Mouse (Mus musculus) layer of hippocampus, postnatal 25 days (tissue): ENCODE results near the gene Msto1. TPM values are rescaled to one million over a fixed set of nuclear protein-coding genes. Genes with fewer than 3 reads are reported as not detected.
"Not testable (repeated sequence)": the region's sequence is repeated elsewhere in the genome, so short reads cannot be mapped to it uniquely, and the experiment has no call there.

Source experiments
- DNase-seq, 2 experiments: peaks; one replicate each; pipeline ENCODE4 v3.0.0; 2022; ENCODE audit warnings: mixed read lengths in 2 of 2, low spot score in 1 of 2; ENCODE audit errors: extremely low spot score in 1 of 2
- total RNA-seq, 2 experiments: library from RNA; stranded (reverse); gene quantifications; 2 replicates each; pipeline ENCODE4 v1.2.3; 2021

Msto1 gene
- total RNA-seq = 10 to 100 TPM; 24.6 to 27.1 TPM

GRCm38 (mm10) chr3:88913511-88914383, at the start of gene Msto1:
Msto1 (minus strand) TSS chr3:88913999.
- peak; percentile 82 to 88 for DNase-seq

GRCm38 (mm10) chr3:88963211-88963610, 49.4 kb upstream of the Msto1 start:
- not testable (repeated sequence) for DNase-seq

GRCm38 (mm10) chr3:88953736-88954135, 39.9 kb upstream of the Msto1 start:
- no peak for DNase-seq

- no peak for DNase-seq
Observed at GRCm38 (mm10) chr3:88953246-88953645, 39.4 kb upstream of the Msto1 start.

- DNase-seq = no peak
Observed at GRCm38 (mm10) chr3:88951327-88951800, 37.6 kb upstream of the Msto1 start.

GRCm38 (mm10) chr3:88950576-88951326, 37.0 kb upstream of the Msto1 start, which contains the start of the genes Ash1l and Dap3:
Ash1l (plus strand) TSS chr3:88950622.
Dap3 (minus strand) TSS chr3:88951181.
- peak; percentile 51 to 75 for DNase-seq

- peak; percentile 80 to 83 for DNase-seq
Observed at GRCm38 (mm10) chr3:88949786-88950575, 36.2 kb upstream of the Msto1 start.

GRCm38 (mm10) chr3:88944109-88944508, 30.3 kb upstream of the Msto1 start:
- no peak for DNase-seq

- DNase-seq = no peak
Observed at GRCm38 (mm10) chr3:88942316-88942880, 28.6 kb upstream of the Msto1 start.

GRCm38 (mm10) chr3:88939749-88940148, 25.9 kb upstream of the Msto1 start:
- no peak for DNase-seq

GRCm38 (mm10) chr3:88939071-88939470, 25.3 kb upstream of the Msto1 start:
- DNase-seq = no peak

- DNase-seq = no peak
Observed at GRCm38 (mm10) chr3:88929501-88929900, 15.7 kb upstream of the Msto1 start.

- DNase-seq = no peak
Observed at GRCm38 (mm10) chr3:88925651-88926050, 11.9 kb upstream of the Msto1 start.

- DNase-seq = peak in 1 of 2 experiments; percentile 33
Observed at GRCm38 (mm10) chr3:88923989-88924591, 10.3 kb upstream of the Msto1 start.

- no peak for DNase-seq
Observed at GRCm38 (mm10) chr3:88921411-88921810, 7.6 kb upstream of the Msto1 start.

GRCm38 (mm10) chr3:88918981-88919380, 5.2 kb upstream of the Msto1 start:
- DNase-seq = no peak

GRCm38 (mm10) chr3:88914384-88914810, 598 bp upstream of the Msto1 start:
- DNase-seq = no peak

GRCm38 (mm10) chr3:88912585-88912984, 1.2 kb downstream of the Msto1 start:
- no peak for DNase-seq

GRCm38 (mm10) chr3:88906393-88907159, 7.2 kb downstream of the Msto1 start:
- DNase-seq = no peak
